Mouse (Mus musculus): ENCODE data around the gene Gm11563. TPM values are rescaled to one million over a fixed set of nuclear protein-coding genes. Genes with fewer than 3 reads are reported as not detected.
A peak's percentile ranks its signal among the peaks of the same experiment; 100 is the strongest.
"Not testable (repeated sequence)": the region's sequence is repeated elsewhere in the genome, so short reads cannot be mapped to it uniquely, and the experiment has no call there.

Gm11563 gene
- total and polyA plus RNA-seq, 3 experiments, result not detected

GRCm38 (mm10) chr11:99657051-99657450 lies 1.7 kb downstream of the Gm11563 start:
- DNase-seq (ENCODE audit: low spot score), result no peak
- Histone ChIP-seq H3K4me1 (ENCODE audit: insufficient read depth, low read depth, low read length) (no peaks in the 10 kb centered on the region), H3K36me3 (replicated peaks) (no peaks in the 10 kb centered on the region), H3K4me3 (ENCODE audit: low read depth, low read length) (no peak overlapping the region), H3K9me3 (replicated peaks) (peaks cover 21% of the 10 kb centered on the region), H3K27me3 (ENCODE audit: insufficient read depth, low read length) (no peaks in the 10 kb centered on the region)
- TF ChIP-seq GATA2 (IDR thresholded peaks at IDR 0.05; ENCODE audit: borderline replicate concordance, low read depth, low read length) (no peak), TAL1 (conservative IDR thresholded peaks at IDR 0.05; ENCODE audit: low read depth, low read length) (no peak), GATA1 (IDR thresholded peaks at IDR 0.05; ENCODE audit: borderline replicate concordance, low read length) (no peak), POLR2AphosphoS5 (IDR thresholded peaks at IDR 0.05; ENCODE audit: insufficient replicate concordance, low read depth, low read length) (no peak), CTCF (IDR thresholded peaks at IDR 0.05; ENCODE audit: low read depth, low read length) (no peak)
- no peak for ATAC-seq (ENCODE audit: extremely low read depth, insufficient number of reproducible peaks, low FRiP score, poor library complexity, severe bottlenecking)

- Histone ChIP-seq H3K4me3 (ENCODE audit: low read depth, low read length) (no peak within 1 kb of the TSS), H3K27me3 (ENCODE audit: insufficient read depth, low read length) (no peaks in the 10 kb centered on the region), H3K36me3 (replicated peaks) (no peaks in the 10 kb centered on the region), H3K9me3 (replicated peaks) (peaks cover 14% of the 10 kb centered on the region), H3K4me1 (ENCODE audit: insufficient read depth, low read depth, low read length) (no peaks in the 10 kb centered on the region)
- no peak for ATAC-seq (ENCODE audit: extremely low read depth, insufficient number of reproducible peaks, low FRiP score, poor library complexity, severe bottlenecking)
- DNase-seq (ENCODE audit: low spot score), result no peak
- TF ChIP-seq CTCF (IDR thresholded peaks at IDR 0.05; ENCODE audit: low read depth, low read length) (no peak), GATA2 (IDR thresholded peaks at IDR 0.05; ENCODE audit: borderline replicate concordance, low read depth, low read length) (no peak), POLR2AphosphoS5 (IDR thresholded peaks at IDR 0.05; ENCODE audit: insufficient replicate concordance, low read depth, low read length) (no peak), GATA1 (IDR thresholded peaks at IDR 0.05; ENCODE audit: borderline replicate concordance, low read length) (no peak), TAL1 (conservative IDR thresholded peaks at IDR 0.05; ENCODE audit: low read depth, low read length) (no peak)
These were observed 8.6 kb downstream of the Gm11563 start, which contains the start of gene Gm11555 for GRCm38 (mm10) chr11:99650136-99650535. Gene Gm11555 (minus strand): TSS chr11:99650236.

- no peaks in the 10 kb centered on the region for H3K36me3 ChIP-seq (replicated peaks)
- H3K4me1 ChIP-seq (ENCODE audit: insufficient read depth, low read depth, low read length), result no peaks in the 10 kb centered on the region
- H3K9me3 ChIP-seq (replicated peaks), result peaks cover 19% of the 10 kb centered on the region
- ATAC-seq (ENCODE audit: extremely low read depth, insufficient number of reproducible peaks, low FRiP score, poor library complexity, severe bottlenecking) (no peak), DNase-seq (ENCODE audit: low spot score) (no peak)
- no peak overlapping the region for H3K4me3 ChIP-seq (ENCODE audit: low read depth, low read length)
- TF ChIP-seq GATA1 (IDR thresholded peaks at IDR 0.05; ENCODE audit: borderline replicate concordance, low read length) (no peak), CTCF (IDR thresholded peaks at IDR 0.05; ENCODE audit: low read depth, low read length) (no peak), TAL1 (conservative IDR thresholded peaks at IDR 0.05; ENCODE audit: low read depth, low read length) (no peak), POLR2AphosphoS5 (IDR thresholded peaks at IDR 0.05; ENCODE audit: insufficient replicate concordance, low read depth, low read length) (no peak), GATA2 (IDR thresholded peaks at IDR 0.05; ENCODE audit: borderline replicate concordance, low read depth, low read length) (no peak)
- no peaks in the 10 kb centered on the region for H3K27me3 ChIP-seq (ENCODE audit: insufficient read depth, low read length)
These were observed 12.3 kb downstream of the Gm11563 start for GRCm38 (mm10) chr11:99646444-99646843.

- Histone ChIP-seq H3K9me3 (replicated peaks) (peaks cover 12% of the 10 kb centered on the region), H3K4me1 (ENCODE audit: insufficient read depth, low read depth, low read length) (no peaks in the 10 kb centered on the region), H3K27me3 (ENCODE audit: insufficient read depth, low read length) (no peaks in the 10 kb centered on the region), H3K4me3 (ENCODE audit: low read depth, low read length) (no peak overlapping the region), H3K36me3 (replicated peaks) (no peaks in the 10 kb centered on the region)
- no peak for TF ChIP-seq TAL1 (conservative IDR thresholded peaks at IDR 0.05; ENCODE audit: low read depth, low read length)
- ATAC-seq (ENCODE audit: extremely low read depth, insufficient number of reproducible peaks, low FRiP score, poor library complexity, severe bottlenecking) (no peak), DNase-seq (ENCODE audit: low spot score) (no peak)
These were observed 14.4 kb downstream of the Gm11563 start for GRCm38 (mm10) chr11:99644351-99644750.

DNA sequence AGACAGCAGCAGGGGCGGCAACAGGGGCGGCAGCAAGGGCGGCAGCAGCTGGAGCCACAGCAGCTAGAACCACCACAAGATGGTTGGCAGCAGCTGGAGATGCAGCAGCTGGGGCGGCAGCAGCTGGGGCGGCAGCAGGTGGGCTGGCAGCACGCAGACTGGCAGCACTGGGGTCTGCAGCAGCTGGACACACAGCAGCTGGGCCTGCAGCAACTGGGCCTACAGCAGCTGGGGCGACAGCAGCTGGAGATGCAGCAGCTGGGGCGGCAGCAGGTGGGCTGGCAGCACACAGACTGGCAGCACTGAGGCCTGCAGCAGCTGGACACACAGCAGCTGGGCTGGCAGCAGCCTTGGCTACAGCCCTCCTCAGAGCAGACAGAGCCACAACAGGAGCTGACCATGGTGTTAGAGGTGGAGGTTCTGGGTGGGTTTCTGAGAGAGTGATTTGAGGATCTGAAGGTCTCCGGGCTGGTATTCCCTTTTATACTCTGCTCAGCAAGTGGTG lies 15.1 kb downstream of the Gm11563 start, which contains the start of gene Krtap4-7:
Gene Krtap4-7, minus strand, starts transcription at position 455 of the 505 bp plus-strand sequence.
- not testable (repeated sequence) for H3K36me3 ChIP-seq (replicated peaks); ATAC-seq (ENCODE audit: extremely low read depth, insufficient number of reproducible peaks, low FRiP score, poor library complexity, severe bottlenecking); H3K4me1 ChIP-seq (ENCODE audit: insufficient read depth, low read depth, low read length); DNase-seq (ENCODE audit: low spot score); H3K27me3 ChIP-seq (ENCODE audit: insufficient read depth, low read length)
- Histone ChIP-seq H3K4me3 (ENCODE audit: low read depth, low read length) (0 out of 2 replicates have a peak within 1 kb of the TSS, but pooled peaks have one; percentile 9), H3K9me3 (replicated peaks) (peaks cover 16% of the 10 kb centered on the region)

- DNase-seq (ENCODE audit: low spot score) (no peak), ATAC-seq (ENCODE audit: extremely low read depth, insufficient number of reproducible peaks, low FRiP score, poor library complexity, severe bottlenecking) (no peak)
- Histone ChIP-seq H3K27me3 (ENCODE audit: insufficient read depth, low read length) (no peaks in the 10 kb centered on the region), H3K4me3 (ENCODE audit: low read depth, low read length) (no peak overlapping the region), H3K4me1 (ENCODE audit: insufficient read depth, low read depth, low read length) (no peaks in the 10 kb centered on the region), H3K9me3 (replicated peaks) (peaks cover 18% of the 10 kb centered on the region), H3K36me3 (replicated peaks) (no peaks in the 10 kb centered on the region)
- TF ChIP-seq GATA2 (IDR thresholded peaks at IDR 0.05; ENCODE audit: borderline replicate concordance, low read depth, low read length) (no peak), CTCF (IDR thresholded peaks at IDR 0.05; ENCODE audit: low read depth, low read length) (no peak), TAL1 (conservative IDR thresholded peaks at IDR 0.05; ENCODE audit: low read depth, low read length) (no peak), GATA1 (IDR thresholded peaks at IDR 0.05; ENCODE audit: borderline replicate concordance, low read length) (no peak), POLR2AphosphoS5 (IDR thresholded peaks at IDR 0.05; ENCODE audit: insufficient replicate concordance, low read depth, low read length) (no peak)
These were observed 17.8 kb downstream of the Gm11563 start for GRCm38 (mm10) chr11:99640926-99641325.

GRCm38 (mm10) chr11:99637086-99637485 lies 21.7 kb downstream of the Gm11563 start:
- ATAC-seq (ENCODE audit: extremely low read depth, insufficient number of reproducible peaks, low FRiP score, poor library complexity, severe bottlenecking), result no peak
- peaks cover 17% of the 10 kb centered on the region for H3K9me3 ChIP-seq (replicated peaks)
- no peaks in the 10 kb centered on the region for H3K4me1 ChIP-seq (ENCODE audit: insufficient read depth, low read depth, low read length)
- no peaks in the 10 kb centered on the region for H3K27me3 ChIP-seq (ENCODE audit: insufficient read depth, low read length)
- no peak overlapping the region for H3K4me3 ChIP-seq (ENCODE audit: low read depth, low read length)
- no peak for DNase-seq (ENCODE audit: low spot score)
- TF ChIP-seq TAL1 (conservative IDR thresholded peaks at IDR 0.05; ENCODE audit: low read depth, low read length) (no peak), GATA2 (IDR thresholded peaks at IDR 0.05; ENCODE audit: borderline replicate concordance, low read depth, low read length) (no peak), GATA1 (IDR thresholded peaks at IDR 0.05; ENCODE audit: borderline replicate concordance, low read length) (no peak), POLR2AphosphoS5 (IDR thresholded peaks at IDR 0.05; ENCODE audit: insufficient replicate concordance, low read depth, low read length) (no peak), CTCF (IDR thresholded peaks at IDR 0.05; ENCODE audit: low read depth, low read length) (no peak)
- H3K36me3 ChIP-seq (replicated peaks), result no peaks in the 10 kb centered on the region

All from G1E (cell line).